Mouse (Mus musculus) gastrocnemius, postnatal 36 days (tissue): ENCODE data around the gene Vmn1r114. TPM values are rescaled to one million over a fixed set of nuclear protein-coding genes. Genes with fewer than 3 reads are reported as not detected.
"Not testable (repeated sequence)": the region's sequence is repeated elsewhere in the genome, so short reads cannot be mapped to it uniquely, and the experiment has no call there.

Experiments used
- DNase-seq, 2 experiments: peaks; one replicate each; pipeline ENCODE4 v3.0.0; 2022
- intact Hi-C: fragments of 180-260 bp; cut with DNase I; formaldehyde crosslinking; loops from one replicate; pipeline ENCODE4 v1.15.1; 2025
- long read RNA-seq, 2 experiments: library from polyadenylated mRNA; stranded (forward); transcript quantifications; one replicate each; pipeline ENCODE4 v2.0.0; 2021
- total RNA-seq, 2 experiments: library from RNA; stranded (reverse); gene quantifications; 2 replicates each; pipeline ENCODE4 v1.2.3; 2021

Gene Vmn1r114
- not detected for total RNA-seq
- long read RNA-seq, experiment 1 = 0 reads
- long read RNA-seq, experiment 2 = 0 reads

DNA sequence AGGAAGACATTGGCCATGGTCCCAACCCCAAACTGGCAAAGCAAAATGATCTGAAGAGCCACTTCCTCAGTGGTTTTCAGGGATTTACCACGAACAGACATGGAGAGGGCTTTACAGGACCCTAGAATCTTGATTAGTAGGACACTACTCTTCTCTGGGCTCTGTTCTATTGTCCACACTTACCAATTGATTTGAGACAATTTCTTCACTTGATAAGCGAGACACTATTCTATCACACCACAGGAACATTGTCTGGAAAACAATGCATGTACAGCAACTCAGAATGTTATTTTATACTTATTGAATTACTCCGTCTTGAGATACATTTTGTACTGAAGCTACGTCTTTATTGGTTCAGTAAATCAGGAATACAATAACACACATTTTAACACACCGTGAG is at the start of gene Vmn1r114:
Gene Vmn1r114, minus strand, starts transcription at position 101 of the 400 bp plus-strand sequence.
- DNase-seq, intact Hi-C loops: not testable (repeated sequence)

DNA sequence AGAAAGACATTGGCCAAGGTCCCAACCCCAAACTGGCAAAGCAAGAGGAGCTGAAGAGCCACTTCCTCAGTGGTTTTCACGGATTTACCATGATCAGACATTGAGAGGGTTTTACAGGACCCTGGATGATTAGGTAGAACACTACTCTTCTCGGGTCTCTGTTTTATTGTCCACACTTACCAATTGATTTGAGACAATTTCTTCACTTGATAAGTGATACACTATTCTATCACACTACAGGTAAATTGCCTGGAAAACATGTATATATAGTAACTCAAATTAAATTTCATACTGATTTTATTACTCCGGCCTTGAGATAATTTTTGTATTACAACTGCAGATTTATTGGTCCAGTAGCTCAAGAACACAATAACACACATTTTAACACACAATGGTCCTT is 32.9 kb upstream of the Vmn1r114 start, which contains the start of gene Vmn1r115:
Gene Vmn1r115, minus strand, starts transcription at position 101 of the 400 bp plus-strand sequence.
- intact Hi-C loops, DNase-seq: not testable (repeated sequence)

DNA sequence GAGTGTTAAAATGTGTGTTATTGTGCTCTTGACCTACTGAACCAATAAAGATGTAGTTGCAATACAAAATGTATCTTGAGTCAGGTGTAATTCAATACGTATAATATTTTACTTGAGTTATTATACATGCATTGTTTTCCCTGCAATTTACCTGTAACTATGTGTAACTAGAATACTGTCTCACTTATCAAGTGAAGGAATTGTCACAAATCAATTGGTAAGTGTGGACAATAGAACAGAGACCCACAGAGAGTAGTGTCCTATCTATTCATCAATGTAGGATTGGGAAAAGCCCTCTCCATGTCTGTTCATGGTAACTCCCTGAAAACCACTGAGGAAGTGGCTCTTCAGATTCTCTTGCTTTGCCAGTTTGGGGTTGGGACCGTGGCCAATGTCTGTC is 25.0 kb downstream of the Vmn1r114 start, which contains the start of gene Vmn1r113:
Gene Vmn1r113, plus strand, starts transcription at position 301 of the 400 bp plus-strand sequence.
- intact Hi-C loops, DNase-seq: not testable (repeated sequence)

DNA sequence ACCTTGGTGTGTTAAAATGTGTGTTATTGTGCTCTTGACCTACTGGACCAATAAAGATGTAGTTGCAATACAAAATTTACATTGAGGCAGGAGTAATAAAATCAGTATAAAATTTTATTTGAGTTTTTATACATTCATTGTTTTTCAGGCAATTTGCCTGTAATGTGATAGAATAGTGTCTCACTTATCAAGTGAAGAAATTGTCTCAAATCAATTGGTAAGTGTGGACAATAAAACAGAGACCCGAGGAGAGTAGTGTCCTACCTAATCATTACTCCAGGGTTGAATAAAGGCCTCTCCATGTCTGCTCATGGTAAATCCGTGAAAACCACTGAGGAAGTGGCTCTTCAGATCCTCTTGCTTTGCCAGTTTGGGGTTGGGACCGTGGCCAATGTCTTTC is 41.1 kb downstream of the Vmn1r114 start, which contains the start of gene Vmn1r112:
Gene Vmn1r112, plus strand, starts transcription at position 301 of the 400 bp plus-strand sequence.
- intact Hi-C loops, DNase-seq: not testable (repeated sequence)

Other genes starting within 250 kb of the Vmn1r114 start
- gene Gm4141, start 235.9 kb downstream of the Vmn1r114 start, total RNA-seq = not detected
- gene Gm4513, start 213.2 kb downstream of the Vmn1r114 start, total RNA-seq = not detected
- gene Vmn1r107, start 143.3 kb downstream of the Vmn1r114 start, total RNA-seq = not detected
- not detected for gene Vmn1r111, start 109.0 kb downstream of the Vmn1r114 start, total RNA-seq
- gene Gm10668, start 81.6 kb downstream of the Vmn1r114 start, total RNA-seq = not detected
- gene Vmn1r112, start 41.0 kb downstream of the Vmn1r114 start, total RNA-seq = not detected
- not detected for gene Vmn1r113, start 24.9 kb downstream of the Vmn1r114 start, total RNA-seq
- not detected for gene Vmn1r115, start 32.8 kb upstream of the Vmn1r114 start, total RNA-seq
- gene Vmn1r116, start 60.1 kb upstream of the Vmn1r114 start, total RNA-seq = not detected
- not detected for gene Vmn1r117, start 71.9 kb upstream of the Vmn1r114 start, total RNA-seq
- not detected for gene Vmn1r118, start 100.2 kb upstream of the Vmn1r114 start, total RNA-seq
- not detected for gene Vmn1r119, start 200.3 kb upstream of the Vmn1r114 start, total RNA-seq
- not detected for gene Vmn1r120, start 241.6 kb upstream of the Vmn1r114 start, total RNA-seq